Mouse (Mus musculus) ovary, postnatal 14 days (tissue): ENCODE results near the gene Aldh1b1.
A peak's percentile ranks its signal among the peaks of the same experiment; 100 is the strongest.

Source experiments
- DNase-seq: peaks from one replicate; pipeline ENCODE4 v3.0.0; 2022; ENCODE audit warnings: low spot score

Aldh1b1 gene

DNA sequence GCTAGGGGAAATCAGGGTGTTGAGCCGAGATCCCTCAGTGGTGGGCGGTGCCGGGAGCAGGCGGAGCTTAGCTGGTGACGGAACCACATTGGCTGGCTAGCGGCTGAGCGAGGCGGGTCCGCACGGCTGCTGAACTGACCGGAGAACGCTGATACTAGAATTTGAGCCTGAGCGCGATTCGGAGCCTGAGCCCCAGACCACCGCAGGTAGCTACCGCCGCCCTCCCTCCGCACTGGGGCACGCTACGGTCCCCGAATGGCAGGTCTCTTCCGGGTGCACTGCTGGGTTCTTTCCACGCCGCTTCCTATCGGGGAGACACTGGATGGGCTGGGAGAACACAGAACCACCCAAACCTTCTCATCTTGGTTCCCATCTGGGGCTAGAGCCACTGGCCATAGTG lies at the start of gene Aldh1b1:
Gene Aldh1b1 (plus strand): TSS at position 59 of the 400 bp plus-strand sequence.
- DNase-seq, result peak; percentile 56

DNA sequence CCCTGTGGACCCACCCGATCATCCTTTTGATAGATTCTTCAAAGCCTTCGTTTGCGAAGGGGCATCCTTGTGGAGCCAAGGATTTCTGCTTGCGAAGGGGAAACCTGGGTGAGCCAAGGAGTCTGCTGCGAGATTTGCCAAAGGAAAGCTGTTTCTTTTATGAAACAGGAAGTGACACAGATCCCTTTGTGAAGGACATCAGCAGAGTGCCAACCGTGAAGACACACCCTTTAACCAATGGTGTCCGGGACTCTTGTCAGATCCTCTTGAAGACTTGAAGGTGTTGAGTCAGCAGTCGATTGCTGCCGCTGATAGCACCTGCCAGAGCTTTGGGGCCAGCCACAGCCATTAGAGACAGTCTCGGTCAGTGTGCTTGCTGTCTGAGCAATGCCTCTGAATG lies 49.4 kb upstream of the Aldh1b1 start:
- no peak for DNase-seq

DNA sequence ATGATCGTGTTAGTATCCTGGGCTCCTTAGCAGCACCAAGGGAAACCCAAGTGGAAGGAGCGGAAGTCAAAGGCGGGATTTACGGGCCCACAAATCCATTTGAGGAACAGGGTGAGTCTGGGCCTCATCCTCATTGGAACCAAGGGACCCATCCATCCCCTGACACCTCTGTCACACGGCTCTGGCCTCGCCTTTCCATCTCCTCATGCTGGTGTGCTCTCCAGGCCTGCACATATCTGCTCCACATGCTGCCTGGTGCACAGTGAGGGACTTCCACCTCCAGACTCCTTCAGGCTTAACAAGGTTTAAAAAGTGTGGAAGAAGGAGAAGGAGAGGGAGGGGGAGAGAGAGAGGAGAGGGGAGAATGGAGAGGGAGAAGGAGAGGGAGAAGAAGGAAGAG lies 48.3 kb upstream of the Aldh1b1 start:
- DNase-seq, result no peak

DNA sequence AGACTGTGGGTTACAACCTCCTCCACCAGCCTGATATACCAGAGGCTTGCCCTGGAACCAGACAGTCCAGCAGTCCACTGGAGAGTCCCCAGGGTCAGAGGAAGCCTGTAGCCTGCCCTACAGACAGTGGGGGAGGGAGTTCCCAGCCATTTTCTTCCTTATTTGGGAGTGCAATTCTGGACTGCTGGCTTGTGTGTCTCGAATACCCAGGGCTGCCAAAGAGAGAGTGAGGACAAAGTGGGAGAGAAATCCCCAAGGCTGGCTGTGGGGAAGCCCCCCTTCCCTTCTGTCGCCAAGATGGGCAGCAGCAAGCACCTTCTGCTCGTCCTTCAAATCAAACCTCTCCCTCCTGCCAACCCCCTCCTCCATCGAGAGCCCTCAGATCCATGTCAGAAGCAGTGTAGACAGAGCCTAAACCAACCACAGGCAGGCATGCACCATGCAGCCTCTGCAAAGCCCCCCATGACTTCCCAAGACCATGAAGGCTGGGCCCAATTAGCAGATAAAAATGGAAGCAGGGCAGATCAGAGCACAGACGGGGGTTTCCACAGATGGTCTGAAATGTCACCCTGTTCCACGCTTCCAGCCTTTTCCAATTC lies 45.5 kb upstream of the Aldh1b1 start:
- DNase-seq, result no peak

DNA sequence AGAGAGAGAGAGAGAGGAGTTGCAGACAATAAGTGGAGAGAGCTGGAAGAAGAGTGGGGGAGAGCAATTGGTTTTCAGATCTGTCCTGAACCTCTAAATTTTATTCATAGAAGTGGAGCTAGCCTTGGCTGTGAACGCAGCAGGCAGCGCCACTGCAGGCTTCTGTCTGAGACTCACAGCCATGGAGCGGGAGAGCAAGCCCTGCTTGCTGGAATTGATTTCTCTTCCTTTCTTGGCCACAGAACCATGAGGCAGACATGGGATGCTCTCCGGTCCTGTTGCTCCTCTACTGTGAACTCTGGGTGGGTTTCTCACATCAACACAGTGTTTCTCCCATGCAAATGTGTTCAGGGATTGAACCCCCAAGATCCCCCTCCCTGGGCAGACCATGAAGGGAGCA lies 44.7 kb upstream of the Aldh1b1 start:
- no peak for DNase-seq

DNA sequence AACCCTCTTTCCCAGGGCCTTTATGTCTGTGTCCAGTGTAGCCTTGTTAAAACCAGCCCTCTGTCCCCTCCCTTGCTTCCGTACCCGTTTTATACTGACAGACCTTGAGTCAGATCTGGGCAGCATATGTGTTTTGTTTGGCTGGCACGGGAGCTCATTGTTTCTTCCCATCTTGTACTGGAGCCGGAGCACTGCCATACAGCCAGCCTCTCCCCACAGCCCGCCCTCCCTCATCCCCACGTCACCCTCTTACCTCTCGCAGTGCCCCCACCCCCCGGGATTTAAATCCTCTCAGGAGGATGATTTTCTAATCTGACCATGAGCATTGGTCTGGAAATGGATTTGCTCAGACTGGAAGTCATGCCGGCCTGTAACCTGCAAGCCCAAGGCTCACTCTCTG lies 43.7 kb upstream of the Aldh1b1 start:
- no peak for DNase-seq

DNA sequence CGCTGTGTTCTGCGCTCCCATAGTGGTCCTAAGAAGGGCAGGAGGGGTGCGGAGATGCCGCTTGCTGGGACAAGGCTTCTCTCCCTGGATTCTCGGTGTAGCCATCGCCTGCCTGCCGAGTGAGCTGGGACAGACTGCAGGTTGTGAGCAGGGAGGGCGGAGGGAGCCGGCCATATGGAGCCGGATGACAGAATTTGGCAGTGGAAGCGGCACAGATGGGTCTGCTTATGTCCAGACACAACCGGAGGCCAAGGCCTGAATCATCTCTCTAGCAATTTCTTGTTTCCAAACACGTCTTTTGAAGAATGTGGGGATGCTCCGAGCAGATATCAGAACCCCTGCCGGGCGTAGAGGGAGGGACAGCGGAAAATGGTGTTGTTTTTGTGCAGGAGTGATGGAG lies 42.9 kb upstream of the Aldh1b1 start:
- DNase-seq, result peak; percentile 31

DNA sequence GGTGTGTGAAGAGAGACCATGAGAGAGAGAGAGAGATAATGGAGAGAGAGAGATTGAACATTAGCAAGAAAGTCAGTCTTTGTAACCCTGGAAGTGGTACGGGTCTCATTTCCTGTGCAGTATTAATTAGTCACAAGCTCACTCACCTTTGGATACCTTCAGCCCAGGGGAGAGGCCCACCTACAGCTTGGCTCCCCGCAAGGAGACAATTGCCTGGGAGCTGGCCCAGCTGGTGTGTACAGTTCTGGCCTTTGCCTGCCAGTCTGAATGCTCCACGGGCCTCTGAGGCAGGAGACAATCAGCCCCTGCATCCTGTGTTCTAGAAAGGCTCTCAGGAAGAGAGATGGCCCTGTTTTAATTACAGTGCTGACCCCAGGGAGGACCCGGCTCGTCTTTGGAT lies 40.9 kb upstream of the Aldh1b1 start:
- no peak for DNase-seq

DNA sequence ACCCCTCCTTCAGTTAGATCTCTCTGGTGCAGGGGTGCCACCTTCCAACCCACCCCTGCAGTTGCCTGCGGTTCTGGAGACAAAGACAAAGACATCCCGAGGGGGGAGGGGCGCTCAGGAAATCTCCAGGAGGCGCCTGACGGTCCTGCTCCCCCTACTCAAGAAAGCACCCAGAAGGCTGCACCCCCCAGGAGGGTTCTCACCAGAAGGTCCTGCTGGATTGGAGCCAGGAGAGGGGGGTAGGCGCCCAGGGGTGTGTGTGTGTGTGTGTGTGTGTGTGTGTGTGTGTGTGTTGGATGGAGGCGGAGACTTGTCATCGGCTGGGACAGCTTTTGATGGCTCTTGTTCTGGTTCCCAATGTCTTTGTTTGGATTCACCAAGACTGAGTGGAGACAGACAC lies 39.4 kb upstream of the Aldh1b1 start:
- DNase-seq, result no peak

DNA sequence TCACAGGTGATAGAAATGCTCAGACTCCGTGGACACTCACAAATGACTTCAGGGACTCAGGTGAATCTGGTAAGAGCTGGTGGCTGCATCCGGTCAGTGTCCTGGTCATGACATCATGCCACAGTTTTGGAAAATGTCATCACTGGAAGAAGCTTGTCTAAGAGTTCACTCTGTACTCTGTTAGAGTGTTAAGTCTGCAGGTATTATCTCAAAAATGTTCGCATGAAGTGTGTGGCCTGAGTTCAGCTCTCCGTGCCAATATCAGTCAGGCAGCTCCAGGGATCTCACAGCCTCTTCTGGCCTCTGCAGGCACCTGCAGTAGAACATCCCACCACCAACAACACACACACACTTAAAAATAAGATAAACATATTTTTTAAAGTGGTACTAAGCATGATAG lies 36.2 kb upstream of the Aldh1b1 start:
- no peak for DNase-seq

DNA sequence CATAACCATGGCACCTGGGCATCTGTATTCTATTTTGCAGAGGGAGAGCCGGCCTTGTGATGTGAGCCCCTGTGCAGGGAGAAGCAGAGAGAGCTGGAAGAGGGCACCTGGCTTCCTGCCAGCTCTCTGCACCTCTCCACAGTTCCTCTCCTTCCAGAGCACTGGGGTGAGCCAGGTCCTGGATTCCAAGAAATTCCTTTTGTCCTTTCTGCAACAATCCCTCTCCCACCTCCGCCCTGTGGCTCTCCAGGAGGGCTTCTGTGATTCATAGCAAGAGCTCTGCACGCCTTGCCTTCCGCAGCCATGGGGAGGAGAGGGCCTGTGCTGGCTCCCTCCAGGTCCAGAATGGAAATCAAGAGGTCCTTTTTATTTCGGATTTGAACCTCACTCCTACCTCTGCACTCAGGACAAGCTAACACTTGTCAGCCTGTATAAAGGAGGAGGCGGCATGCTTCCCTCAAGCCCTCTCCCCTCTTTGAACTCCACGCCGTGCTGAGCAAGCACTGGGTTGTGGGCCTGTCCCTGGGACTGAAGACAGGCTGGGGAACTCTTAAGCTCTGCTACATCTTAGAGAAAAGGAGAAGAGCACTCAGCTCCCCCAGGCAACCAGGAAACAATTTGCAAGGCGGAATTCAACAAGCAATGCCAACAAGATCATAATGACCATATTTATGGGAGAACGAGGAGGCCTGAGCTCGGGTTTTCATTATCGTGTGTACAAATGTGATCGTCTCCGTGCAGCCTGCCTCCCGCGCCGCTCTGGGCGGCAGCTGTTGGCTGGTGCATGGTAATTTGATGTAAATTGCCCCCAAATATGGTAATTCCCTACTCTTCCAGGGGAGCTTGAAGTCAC lies 35.3 kb upstream of the Aldh1b1 start:
- DNase-seq, result no peak

DNA sequence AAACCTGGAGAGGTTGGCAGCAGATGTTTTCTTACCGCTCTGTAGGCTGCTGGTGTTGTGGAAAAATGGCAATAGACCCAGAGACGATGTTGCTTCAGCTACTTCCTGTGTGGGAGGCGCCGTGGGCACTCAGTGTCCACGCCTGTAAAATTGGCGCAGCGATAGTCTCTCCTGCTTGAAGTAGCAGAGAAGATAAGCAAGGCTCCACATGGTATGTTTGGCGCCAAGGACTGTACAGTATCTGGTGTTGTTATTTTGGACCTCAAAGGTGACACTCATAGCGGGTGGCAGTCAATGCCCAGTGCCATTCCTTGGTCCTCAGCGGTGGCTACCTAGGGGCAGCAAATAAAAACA lies 34.7 kb upstream of the Aldh1b1 start:
- DNase-seq, result no peak

DNA sequence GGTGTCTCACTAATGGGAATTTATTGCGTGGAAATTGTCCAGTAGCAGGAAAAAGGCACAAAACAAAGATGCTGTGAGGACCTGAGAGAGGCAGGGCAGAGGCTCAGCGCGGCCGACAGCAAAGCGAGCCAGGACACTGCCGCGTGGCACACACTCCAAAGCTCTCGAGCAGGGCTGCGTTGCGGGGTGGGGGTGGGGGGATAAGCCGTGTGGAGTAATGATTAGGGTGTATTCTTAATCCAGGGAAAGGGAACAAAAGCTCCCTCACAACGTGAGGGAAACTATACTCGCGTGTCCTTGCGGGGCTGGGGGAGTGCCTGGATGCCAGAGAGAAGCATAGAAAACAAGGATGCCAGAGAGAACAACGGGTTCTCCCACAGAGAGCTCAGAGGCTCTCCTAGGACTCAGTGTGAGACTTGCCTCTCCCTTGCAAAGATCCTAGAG lies 33.7 kb upstream of the Aldh1b1 start:
- DNase-seq, result no peak

DNA sequence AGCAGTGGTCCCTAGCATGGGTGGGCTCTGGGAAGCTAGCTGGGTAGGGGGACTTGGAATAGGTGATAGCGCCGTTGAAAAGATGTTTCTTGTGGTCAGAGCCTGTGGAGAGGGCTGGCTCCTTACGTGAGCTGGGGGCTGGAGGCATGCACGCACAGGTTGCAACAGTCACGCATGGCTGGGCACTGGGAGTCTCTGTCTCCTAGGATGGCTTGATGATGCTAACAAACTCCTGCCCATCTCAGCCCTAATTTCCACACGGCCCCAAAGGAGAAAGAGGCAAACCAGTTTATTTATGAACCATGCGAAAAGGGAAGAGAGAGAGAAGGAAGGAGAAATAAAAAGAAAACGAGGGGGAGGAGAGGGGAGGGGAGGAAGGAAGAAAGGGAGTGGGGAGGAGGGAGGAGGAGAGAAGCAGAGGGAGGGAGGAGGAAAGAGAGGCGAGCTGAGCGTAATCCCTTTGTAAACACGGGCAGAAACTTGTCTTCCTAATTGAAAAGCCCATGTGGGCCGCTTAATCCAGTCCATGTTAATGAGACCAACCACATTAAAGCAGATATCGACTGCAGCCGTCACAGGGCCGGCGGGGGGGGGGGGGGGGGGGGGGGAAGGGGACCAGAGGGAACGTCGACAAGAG lies 33.1 kb upstream of the Aldh1b1 start:
- no peak for DNase-seq

DNA sequence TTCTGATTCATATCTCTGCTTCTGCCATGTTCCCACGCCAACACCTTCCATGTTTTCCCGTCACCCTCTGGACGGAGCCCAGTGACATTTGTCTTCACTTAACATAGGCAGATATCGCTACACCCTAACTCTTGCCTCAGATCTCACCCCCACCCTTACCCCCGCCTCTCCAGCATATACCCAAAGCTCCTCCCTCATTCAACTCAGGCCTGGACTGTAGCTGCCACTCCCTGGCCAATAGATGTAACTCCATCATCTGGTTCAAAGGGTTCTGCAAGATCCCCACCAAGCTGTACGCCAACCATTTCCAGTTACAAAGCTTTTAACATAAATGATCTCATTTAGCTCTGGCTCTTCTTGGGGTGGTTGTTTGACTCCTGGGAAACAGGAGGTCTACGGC lies 32.0 kb upstream of the Aldh1b1 start:
- DNase-seq, result no peak

DNA sequence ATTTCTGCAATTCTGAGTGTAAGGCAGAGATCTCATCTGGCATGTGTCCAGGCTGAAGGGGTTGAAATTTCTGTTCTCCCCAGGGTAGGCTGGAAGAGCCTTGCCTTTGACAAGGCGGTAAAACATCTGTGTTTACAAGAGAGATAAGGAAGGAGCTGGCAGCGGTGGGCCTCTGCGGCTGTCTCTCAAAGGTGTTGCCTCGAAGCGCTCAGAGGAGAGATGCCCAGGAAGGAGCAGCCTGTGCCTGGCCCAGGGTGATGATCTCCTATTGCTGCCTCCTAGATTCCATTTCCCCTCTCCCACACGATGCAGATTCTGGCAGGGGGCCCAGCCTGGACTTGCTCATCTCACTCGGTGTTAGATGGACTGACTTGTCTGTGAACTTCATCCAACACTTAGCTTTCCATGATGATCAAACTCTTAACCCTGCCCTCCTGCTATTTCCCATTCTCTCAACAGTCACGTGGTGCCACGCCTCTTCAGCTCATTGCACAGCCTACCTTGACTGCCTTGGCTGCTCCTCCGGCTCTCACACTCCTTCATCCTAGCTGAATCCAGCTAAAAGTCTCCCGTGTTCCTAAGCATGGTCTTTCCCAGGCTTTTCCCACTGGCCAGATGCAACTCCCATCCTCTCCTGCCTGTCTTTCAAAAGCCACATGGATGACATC lies 30.8 kb upstream of the Aldh1b1 start:
- DNase-seq, result no peak

DNA sequence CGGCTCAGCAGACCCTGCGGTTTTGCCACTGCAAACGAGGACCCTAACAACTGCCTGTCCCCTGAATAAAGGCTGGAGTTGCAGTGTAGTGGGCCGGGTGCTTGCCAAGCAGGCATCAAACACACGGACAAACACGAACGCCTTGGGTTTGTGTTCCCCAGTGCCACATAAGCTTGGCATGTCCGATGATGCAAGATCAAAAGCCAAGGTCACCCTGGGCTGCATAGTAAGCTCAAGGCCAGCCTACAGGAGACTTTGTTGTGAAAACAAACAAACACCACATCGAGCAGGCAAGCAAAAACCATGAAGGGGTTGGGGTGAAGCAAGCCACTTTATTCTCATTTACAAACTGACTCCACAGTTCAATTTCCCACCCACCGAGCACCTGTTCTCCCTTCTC lies 29.7 kb upstream of the Aldh1b1 start:
- no peak for DNase-seq

DNA sequence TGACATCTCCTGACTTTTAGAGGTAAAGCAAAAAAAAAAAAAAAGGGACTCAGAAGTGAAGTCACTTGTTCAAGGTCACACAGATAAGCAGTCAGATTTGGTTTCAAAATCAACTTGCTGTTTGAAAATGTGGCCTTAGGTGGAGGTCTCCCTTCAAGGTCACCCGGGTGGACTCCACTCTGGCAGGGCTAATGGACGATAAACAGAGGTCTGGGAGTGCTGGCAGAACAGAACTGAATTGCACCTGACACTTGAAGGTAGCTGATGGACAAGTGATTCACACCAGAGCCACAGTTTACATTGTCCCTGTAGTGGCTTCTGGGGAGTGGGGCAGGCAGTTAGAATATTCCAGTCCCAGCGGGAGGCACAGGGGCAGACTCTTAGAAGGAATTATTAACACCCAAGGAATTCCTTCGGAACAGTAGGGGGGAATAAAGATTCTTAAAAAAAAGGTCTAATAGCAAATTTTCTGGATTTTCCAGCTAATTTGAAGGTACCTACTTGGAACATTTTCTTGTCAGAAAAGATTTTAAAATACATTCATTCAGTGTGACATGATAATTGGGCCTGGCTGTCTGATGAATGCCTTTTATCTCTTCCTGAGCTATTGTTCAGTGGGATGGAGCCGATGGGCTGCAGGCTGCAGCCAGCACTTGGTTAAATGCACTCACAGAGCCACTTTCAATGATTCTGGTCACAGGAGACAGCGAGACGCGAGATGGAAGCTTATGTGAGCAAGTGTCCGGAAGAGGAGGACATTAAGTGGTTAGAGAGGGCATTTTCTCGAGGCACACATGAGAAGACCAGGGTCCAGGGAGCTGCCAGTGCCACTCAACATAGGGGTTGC lies 28.8 kb upstream of the Aldh1b1 start:
- no peak for DNase-seq

DNA sequence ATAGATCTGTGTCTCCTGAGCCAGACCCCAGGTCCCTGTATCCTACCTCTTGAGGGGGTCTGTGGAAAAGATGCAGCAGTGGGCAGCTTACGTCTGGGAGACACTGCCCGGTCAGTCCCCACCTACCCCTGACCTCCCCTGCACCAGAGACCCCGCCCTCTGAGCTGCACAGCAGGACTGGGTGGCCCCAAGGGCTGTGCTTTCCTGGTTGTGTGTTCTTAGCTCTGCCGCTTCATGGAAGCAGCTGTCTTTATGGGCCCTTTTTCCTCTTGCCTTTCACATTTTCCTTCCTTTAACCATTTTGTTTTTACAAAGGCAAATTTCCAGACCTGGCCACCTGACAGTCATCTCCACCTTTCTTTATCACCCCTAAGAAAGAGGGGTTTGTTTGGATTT lies 28.2 kb upstream of the Aldh1b1 start:
- DNase-seq, result no peak

DNA sequence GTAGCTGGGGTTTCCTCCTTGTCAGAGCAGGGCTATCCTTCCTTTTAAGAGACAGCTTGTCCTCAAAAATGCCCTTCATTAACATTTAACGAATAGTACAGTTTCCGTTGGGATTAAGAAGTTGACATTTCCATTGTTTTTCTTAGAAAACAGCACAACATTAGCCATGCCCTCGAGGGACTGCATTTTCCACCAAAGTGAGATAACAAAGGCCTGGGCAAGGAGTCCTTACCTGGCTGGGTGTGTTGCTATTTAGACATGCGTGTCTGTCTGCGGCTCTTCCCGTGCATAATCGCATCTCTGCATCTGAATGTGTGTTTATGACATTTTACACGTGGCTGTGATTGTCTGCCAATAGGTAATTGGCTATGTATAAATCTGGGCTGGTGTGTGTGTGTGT lies 27.6 kb upstream of the Aldh1b1 start:
- DNase-seq, result no peak

DNA sequence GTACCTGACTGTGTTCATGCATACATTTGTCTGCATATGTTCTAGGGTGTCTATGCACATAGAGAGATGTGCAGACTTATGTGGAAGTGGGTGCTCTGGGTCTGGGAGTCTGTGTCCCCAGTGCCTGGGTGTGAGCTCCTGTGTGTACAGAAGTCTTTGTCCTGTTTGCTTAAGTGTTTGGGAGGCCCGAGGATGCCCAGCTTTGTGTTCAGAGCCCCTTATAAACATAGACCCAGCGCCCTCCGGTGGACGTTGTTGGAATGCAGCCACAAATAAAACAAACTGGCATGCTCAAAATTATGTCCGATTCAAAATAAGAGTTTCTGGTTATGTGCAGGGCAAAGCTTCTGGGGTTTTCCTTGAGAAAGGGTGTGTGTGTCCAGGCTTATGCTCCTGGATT lies 27.2 kb upstream of the Aldh1b1 start:
- DNase-seq, result no peak

DNA sequence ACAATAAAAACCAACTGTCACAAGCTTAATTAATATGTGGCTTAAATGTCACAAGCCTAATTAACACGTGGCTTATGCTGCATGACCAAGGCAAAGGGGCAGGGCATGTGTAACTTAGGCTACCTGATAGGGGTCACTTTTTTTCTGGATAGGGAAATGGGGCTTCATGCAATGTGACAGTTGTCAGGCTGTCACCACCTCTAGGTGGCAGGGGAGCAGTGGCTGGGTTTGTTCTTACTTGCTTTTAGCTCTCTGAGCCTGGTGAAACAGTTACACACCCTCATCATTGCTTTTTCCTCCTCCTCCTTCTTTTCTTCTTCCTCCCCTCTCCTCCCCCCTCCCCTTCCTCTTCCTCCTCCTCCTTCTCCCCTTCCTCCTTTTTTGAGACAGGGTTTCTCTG lies 15.2 kb upstream of the Aldh1b1 start:
- DNase-seq, result no peak
